Mouse (Mus musculus): Measurements from ENCODE around the gene Gm11027.

DNA sequence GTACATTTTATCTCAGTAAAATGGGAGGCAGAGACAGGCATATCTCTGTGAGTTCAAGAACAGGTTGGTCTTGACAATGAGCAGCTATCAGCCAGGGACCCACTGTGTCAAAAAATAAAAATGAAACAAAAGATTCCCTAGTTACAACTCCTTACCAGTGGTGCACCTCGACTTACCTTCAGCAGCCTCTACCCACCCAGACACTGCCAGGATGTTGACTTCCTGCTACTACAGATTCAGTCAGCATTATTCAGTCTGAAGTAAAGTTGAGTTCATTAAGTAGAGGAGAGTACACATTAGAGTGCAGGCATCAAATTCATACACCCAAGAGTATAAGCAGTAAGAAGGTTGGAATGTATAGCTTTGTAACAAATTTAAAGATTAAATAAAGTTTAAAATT lies 38.6 kb downstream of the Gm11027 start:
- no peak for TF ChIP-seq CTCF (IDR thresholded peaks at IDR 0.05; ENCODE audit: control insufficient read depth, insufficient read depth, insufficient replicate concordance, low read depth, low read length)
- TF ChIP-seq POLR2A (IDR thresholded peaks at IDR 0.05; ENCODE audit: control insufficient read depth, low read depth, low read length): no peak
